Mouse (Mus musculus) midbrain, embryonic 14.5 days (tissue): Measurements from ENCODE around the gene Pole3. TPM values are rescaled to one million over a fixed set of nuclear protein-coding genes. Genes with fewer than 3 reads are reported as not detected.

Source experiments
- ATAC-seq: fragments of 200-750 bp; cut with Nextera tagmentation; 2 replicates; pipeline ENCODE4 v1.8.0; 2017; ENCODE audit warnings: moderate number of reproducible peaks, moderate library complexity; ENCODE audit not compliant: low FRiP score, low TSS enrichment
- DNase-seq: peaks from one replicate; pipeline ENCODE4 v3.0.0-alpha.2; 2015
- H3K27ac ChIP-seq: fragments of 300-500 bp; sonication (generic); replicated peaks from 2 replicates; pipeline ENCODE4 v1.5.1; 2014; ENCODE audit warnings: mild to moderate bottlenecking, low read depth, low read length, moderate library complexity
- H3K27me3 ChIP-seq: fragments of 300-500 bp; sonication (generic); 2 replicates; pipeline ENCODE4 v1.6.1; 2014; ENCODE audit warnings: low read length, control low read depth, mixed read lengths; ENCODE audit not compliant: control insufficient read depth, insufficient read depth
- H3K36me3 ChIP-seq: fragments of 300-500 bp; sonication (generic); 2 replicates; pipeline ENCODE4 v1.6.1; 2014; ENCODE audit warnings: low read length, control low read depth; ENCODE audit not compliant: control insufficient read depth, insufficient read depth
- H3K4me1 ChIP-seq: fragments of 300-500 bp; sonication (generic); 2 replicates; pipeline ENCODE4 v1.6.1; 2014; ENCODE audit warnings: mild to moderate bottlenecking, antibody characterized with exemption, low read length, control low read depth; ENCODE audit not compliant: control insufficient read depth, insufficient read depth
- H3K4me2 ChIP-seq: fragments of 300-500 bp; sonication (generic); 2 replicates; pipeline ENCODE4 v1.6.1; 2014; ENCODE audit warnings: mild to moderate bottlenecking, low read length, moderate library complexity
- H3K4me3 ChIP-seq: fragments of 300-500 bp; sonication (generic); replicated peaks from 2 replicates; pipeline ENCODE4 v1.5.1; 2014; ENCODE audit warnings: low read depth, low read length
- H3K9ac ChIP-seq: fragments of 300-500 bp; sonication (generic); replicated peaks from 2 replicates; pipeline ENCODE4 v1.6.1; 2014; ENCODE audit warnings: mild to moderate bottlenecking, low read length, moderate library complexity
- H3K9me3 ChIP-seq: fragments of 300-500 bp; sonication (generic); 2 replicates; pipeline ENCODE4 v1.6.1; 2016; ENCODE audit warnings: low read length, control low read depth, mixed read lengths; ENCODE audit not compliant: control insufficient read depth
- WGBS: fragments of 180-500 bp; shearing (Covaris S2); extraction: QIAGEN DNeasy Blood & Tissue Kit; methylation state at CpG from one replicate; pipeline ENCODE4 v1.1.7; 2014; 5-methylcytosine and 5-hydroxymethylcytosine counted together
- polyA plus RNA-seq: library from polyadenylated mRNA; unstranded; fragments of >200 nt; fragmentation: Nextera tagmentation; extraction: Ambion mirVana; gene quantifications from 2 replicates; pipeline ENCODE4 v1.2.1, GENCODE M21; 2014

The Pole3 gene
- polyA plus RNA-seq, 1 experiment from 2014 or later: 63.5 TPM

DNA sequence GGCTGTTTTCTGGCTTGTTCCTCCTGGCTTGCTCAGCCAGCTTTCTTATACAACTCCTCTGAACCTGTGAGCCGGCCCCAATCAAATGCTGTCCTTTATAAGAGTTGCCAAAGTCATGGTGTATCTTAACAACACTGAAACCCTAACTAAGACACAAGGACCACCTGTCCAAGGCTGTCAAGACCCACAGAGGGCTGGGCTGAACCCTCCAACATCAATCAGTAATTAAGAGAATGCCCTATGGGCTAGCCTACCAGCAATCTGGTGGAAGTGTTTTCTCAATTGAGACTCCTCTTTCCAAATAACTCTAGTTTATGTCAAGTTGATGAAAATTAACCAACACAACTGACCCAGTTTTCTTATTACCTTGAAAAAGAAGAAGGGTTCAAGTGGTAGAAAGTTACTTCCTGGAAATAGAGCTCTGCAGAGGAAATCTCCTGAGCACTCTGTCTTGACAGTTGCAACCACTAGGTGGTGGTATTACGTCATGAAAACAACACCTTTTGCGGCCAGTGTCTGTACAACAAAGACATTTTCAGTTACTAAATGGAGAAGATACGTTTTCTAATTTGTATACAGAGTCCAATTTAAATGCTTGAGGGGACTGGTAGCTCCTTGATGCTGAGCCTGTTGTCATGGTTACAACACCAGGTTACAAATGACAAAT, 36.2 kb upstream of the Pole3 start:
- ATAC-seq (peak; percentile 83), DNase-seq (peak; percentile 95)
- Histone ChIP-seq H3K4me2 (no peak overlapping the region), H3K9me3 (no peaks in the 10 kb centered on the region), H3K4me3 (no peak overlapping the region), H3K27ac (peak overlapping the region; percentile 43), H3K27me3 (no peaks in the 10 kb centered on the region), H3K4me1 (no peaks in the 10 kb centered on the region), H3K9ac (no peak overlapping the region), H3K36me3 (no peaks in the 10 kb centered on the region)
- 22% methylated on average over 4 of the region's 4 CpGs for WGBS

- Histone ChIP-seq H3K36me3 (no peaks in the 10 kb centered on the region), H3K9ac (no peak within 1 kb of the TSS), H3K27me3 (no peaks in the 10 kb centered on the region), H3K4me1 (no peaks in the 10 kb centered on the region), H3K4me2 (no peak within 1 kb of the TSS), H3K9me3 (no peaks in the 10 kb centered on the region), H3K4me3 (no peak within 1 kb of the TSS), H3K27ac (no peak within 1 kb of the TSS)
- no peak for DNase-seq
- WGBS: 63% methylated on average over 6 of the region's 6 CpGs
- no peak for ATAC-seq
Measured at GRCm38 (mm10) chr4:62559797-62560329, 35.0 kb upstream of the Pole3 start, which contains the start of gene Rgs3. Gene Rgs3 (plus strand): TSS chr4:62559847.

DNA sequence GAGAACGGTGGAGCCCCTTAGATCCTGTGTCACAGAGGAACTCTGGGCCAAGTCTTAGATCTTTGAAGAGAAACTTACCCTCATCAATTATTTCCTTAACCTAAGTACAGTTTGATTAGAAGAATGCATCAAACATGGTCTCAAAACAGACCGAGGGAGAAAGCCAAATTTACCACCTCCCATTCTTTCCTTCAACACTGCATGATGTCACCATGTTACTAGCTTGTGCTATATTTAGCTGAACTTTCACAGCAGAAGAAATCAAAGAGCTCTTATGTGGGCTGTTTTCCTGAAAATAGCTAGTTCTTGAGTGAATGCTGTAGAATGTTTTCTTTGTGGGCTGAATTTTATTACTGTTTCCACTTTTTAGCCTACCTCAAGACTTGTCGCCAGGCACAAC, 32.6 kb upstream of the Pole3 start:
- Histone ChIP-seq H3K4me3 (no peak overlapping the region), H3K27ac (no peak overlapping the region), H3K36me3 (no peaks in the 10 kb centered on the region), H3K9ac (no peak overlapping the region), H3K9me3 (no peaks in the 10 kb centered on the region), H3K4me2 (no peak overlapping the region), H3K4me1 (no peaks in the 10 kb centered on the region), H3K27me3 (no peaks in the 10 kb centered on the region)
- DNase-seq: no peak
- 83% methylated on average over 3 of the region's 3 CpGs for WGBS
- no peak for ATAC-seq

GRCm38 (mm10) chr4:62551966-62552365, 27.1 kb upstream of the Pole3 start:
- DNase-seq (no peak), ATAC-seq (no peak)
- no peak overlapping the region for H3K27ac ChIP-seq
- H3K4me3 ChIP-seq: no peak overlapping the region
- H3K9ac ChIP-seq: no peak overlapping the region
- no peaks in the 10 kb centered on the region for H3K27me3 ChIP-seq
- no peaks in the 10 kb centered on the region for H3K36me3 ChIP-seq
- H3K4me1 ChIP-seq: no peaks in the 10 kb centered on the region
- no peak overlapping the region for H3K4me2 ChIP-seq
- no peaks in the 10 kb centered on the region for H3K9me3 ChIP-seq
- 90% methylated on average over 7 of the region's 7 CpGs for WGBS

- no peak overlapping the region for H3K4me2 ChIP-seq
- no peak for DNase-seq
- no peak overlapping the region for H3K9ac ChIP-seq
- ATAC-seq: no peak
- no peaks in the 10 kb centered on the region for H3K9me3 ChIP-seq
- H3K4me3 ChIP-seq: no peak overlapping the region
- no peaks in the 10 kb centered on the region for H3K27me3 ChIP-seq
- H3K4me1 ChIP-seq: no peaks in the 10 kb centered on the region
- H3K36me3 ChIP-seq: no peaks in the 10 kb centered on the region
- H3K27ac ChIP-seq: no peak overlapping the region
Measured at GRCm38 (mm10) chr4:62544801-62545200, 19.9 kb upstream of the Pole3 start.

DNA sequence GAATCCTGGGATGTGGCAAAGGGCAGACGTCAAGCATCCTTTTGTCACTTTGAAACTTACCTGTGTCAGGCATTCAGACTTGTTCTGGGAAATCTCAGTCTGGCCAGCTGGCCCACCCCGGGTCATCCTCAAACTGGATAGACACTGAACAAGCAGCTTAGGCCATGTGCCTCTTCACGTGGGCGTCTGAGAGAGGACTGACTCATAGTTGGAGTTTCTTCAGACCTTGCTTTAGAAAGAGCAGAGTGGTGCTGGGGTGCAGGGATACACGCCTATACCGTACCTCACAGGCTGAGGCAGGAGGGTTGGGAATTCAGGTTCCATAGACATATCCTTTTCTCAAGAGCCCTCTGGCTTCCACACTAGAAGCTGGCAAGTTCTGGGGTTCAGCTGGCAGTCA, 18.9 kb upstream of the Pole3 start:
- no peaks in the 10 kb centered on the region for H3K9me3 ChIP-seq
- no peaks in the 10 kb centered on the region for H3K36me3 ChIP-seq
- ATAC-seq: no peak
- no peaks in the 10 kb centered on the region for H3K4me1 ChIP-seq
- H3K4me3 ChIP-seq: no peak overlapping the region
- no peak overlapping the region for H3K4me2 ChIP-seq
- H3K27me3 ChIP-seq: no peaks in the 10 kb centered on the region
- WGBS: 88% methylated on average over 6 of the region's 6 CpGs
- no peak overlapping the region for H3K9ac ChIP-seq
- no peak overlapping the region for H3K27ac ChIP-seq
- no peak for DNase-seq

DNA sequence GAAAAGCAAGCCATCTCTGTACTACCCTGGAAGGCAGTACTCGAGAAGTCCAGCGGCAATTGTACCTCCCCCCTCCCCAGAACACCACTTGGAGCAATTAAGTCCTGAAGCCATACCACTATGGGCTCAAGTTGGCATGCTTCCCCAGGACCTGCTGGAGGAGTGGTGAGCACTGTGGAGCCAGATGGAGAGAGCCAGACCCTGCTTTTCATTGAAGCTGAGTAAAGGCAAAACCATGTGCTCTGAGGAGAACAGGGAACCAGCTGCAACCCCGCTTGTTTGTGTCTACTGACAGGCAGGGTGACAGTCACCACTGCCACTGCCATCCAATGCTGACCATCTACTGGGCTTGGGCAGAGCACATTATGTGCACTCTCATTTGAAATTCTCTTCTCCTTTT, 16.9 kb upstream of the Pole3 start:
- WGBS: 88% methylated on average over 3 of the region's 3 CpGs
- H3K27me3 ChIP-seq: no peaks in the 10 kb centered on the region
- H3K9ac ChIP-seq: no peak overlapping the region
- H3K4me3 ChIP-seq: no peak overlapping the region
- no peaks in the 10 kb centered on the region for H3K9me3 ChIP-seq
- H3K27ac ChIP-seq: no peak overlapping the region
- no peak overlapping the region for H3K4me2 ChIP-seq
- no peaks in the 10 kb centered on the region for H3K4me1 ChIP-seq
- ATAC-seq: no peak
- no peak for DNase-seq
- H3K36me3 ChIP-seq: no peaks in the 10 kb centered on the region

DNA sequence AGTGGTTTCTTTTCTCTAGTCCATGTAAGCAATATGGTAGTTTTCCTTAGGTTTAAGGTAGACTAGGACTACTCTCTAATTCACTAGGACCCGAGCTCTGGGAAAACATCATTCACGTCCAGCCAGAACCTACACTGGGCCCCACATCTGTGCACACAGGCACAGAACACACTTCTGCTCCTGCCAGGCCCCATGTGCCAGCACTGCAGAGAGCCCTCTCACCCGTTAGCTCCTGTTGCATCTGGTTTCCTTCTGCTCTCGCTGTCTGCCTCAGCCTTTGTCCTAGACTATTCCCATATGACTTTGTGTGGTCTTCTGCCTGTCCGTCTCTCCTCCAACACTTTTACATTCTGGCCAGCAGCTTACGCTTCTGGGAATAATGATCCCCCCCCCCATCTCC, 8.9 kb upstream of the Pole3 start:
- Histone ChIP-seq H3K4me2 (no peak overlapping the region), H3K4me3 (no peak overlapping the region), H3K9me3 (no peaks in the 10 kb centered on the region), H3K4me1 (no peaks in the 10 kb centered on the region), H3K27me3 (no peaks in the 10 kb centered on the region), H3K27ac (no peak overlapping the region), H3K36me3 (no peaks in the 10 kb centered on the region), H3K9ac (no peak overlapping the region)
- no peak for ATAC-seq
- WGBS: 79% methylated on average over 6 of the region's 6 CpGs
- no peak for DNase-seq

GRCm38 (mm10) chr4:62527655-62528054, 2.8 kb upstream of the Pole3 start:
- Histone ChIP-seq H3K4me1 (peaks cover 8% of the 10 kb centered on the region), H3K4me2 (no peak overlapping the region), H3K9me3 (no peaks in the 10 kb centered on the region), H3K4me3 (no peak overlapping the region), H3K9ac (no peak overlapping the region), H3K36me3 (no peaks in the 10 kb centered on the region), H3K27me3 (no peaks in the 10 kb centered on the region), H3K27ac (no peak overlapping the region)
- WGBS: 93% methylated on average over 4 of the region's 4 CpGs
- no peak for ATAC-seq
- no peak for DNase-seq
